Mouse (Mus musculus): ENCODE measurements at regions not wholly inside any gene's neighbourhood (a gene's known extent, or its start where the extent isn't known, plus 50 kb on each side); places are given as distances from the start of the nearest gene placed in this dataset.

DNA sequence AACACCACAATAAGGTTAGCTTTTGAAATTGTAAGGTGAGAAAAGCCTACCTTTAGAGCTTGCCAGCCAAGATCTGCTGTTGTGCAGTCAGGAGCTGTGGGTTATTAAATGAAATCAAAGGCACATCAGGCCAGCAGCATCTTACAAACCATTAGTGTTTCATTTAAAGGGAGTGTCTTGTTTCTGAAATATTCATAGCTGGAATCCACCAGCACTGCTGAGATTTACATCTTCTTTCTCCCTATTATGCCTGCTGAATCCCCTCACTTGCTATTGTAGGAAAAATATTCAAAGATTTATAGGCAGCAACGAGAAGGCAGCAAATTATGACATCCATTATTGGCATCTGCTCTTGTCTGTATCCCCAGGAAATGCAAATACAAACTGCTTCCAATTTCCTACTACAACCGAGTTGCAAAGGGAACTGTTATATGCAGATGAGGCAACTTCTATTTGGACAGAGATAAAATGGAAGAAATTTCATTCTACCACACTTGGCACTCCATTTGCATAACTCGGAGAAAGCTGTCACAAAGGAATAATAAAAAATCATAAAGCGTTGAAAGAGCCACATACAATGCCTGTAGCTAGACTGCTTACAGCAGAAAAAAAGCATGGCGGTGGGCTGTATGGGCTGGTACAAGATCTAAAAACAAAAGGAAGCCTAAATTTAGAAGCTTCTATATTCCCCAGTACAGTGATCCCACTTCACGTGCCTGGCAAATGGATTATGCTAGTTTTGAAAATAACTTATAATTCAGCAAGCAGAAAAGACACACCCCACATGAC lies 60.3 kb upstream of the Prkd1 start:
- DNase-seq (ENCODE audit: low read depth): no peak

DNA sequence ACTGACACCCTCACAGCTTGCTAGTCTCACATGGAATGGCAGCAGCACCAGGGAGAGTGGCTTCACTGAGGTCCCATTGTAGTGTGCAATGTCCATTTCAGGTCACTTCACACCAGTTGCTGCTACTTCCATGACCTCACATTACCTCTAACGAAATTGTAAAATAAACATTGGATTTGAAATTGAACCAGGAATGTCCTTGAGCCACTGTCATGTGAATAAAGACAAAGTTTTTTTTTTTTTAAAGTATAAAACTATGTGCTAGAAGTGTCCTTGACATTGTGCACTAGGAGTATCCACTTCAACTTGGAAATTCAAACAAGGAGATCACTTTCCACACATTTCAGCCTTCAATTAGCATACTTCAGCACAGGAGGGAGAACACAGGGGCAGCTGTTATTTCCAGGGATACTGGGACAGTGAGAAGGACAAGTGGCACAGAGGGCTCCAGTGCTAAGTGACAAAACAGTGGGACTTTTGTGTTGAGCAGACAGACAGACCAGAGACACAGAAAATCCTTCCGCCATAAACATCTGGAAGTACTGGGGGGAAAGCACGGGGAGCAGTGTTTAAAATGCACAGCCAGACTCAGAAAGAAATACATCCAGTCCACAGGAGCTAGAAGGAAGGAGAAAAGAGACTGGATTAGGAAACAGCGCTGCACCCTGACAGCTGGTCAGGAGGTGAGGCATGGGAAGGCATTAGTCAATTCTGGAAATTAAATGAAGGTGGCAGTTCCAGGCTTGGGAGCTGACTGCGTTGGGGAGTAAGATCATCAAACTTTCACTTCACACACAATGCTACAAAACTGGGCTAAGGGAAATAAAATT lies 49.9 kb upstream of the Prkd1 start:
- DNase-seq (ENCODE audit: low read depth): no peak
